8 mouse cellular contexts compared by ENCODE assay signal in genomic region chr1:131153018-131153629, GRCm38 (mm10). TPM values are rescaled to one million over a fixed set of nuclear protein-coding genes. Genes with fewer than 3 reads are reported as not detected.
DNase-seq lines count a peak whose midpoint lies in the region; ATAC-seq and TF ChIP-seq lines count a peak whose summit lies in the region.

Gene Eif2d, plus strand, starts transcription at chr1:131153181.

- peak within 1 kb of the TSS; percentile 97 for H3K4me3 ChIP-seq in E14TG2a.4 (replicated peaks; ENCODE audit: low read length)
- peak within 1 kb of the TSS; percentile 72 for H3K4me3 ChIP-seq in forebrain, embryonic 13.5 days
- peak within 1 kb of the TSS; percentile 87 for H3K4me3 ChIP-seq in liver, postnatal 0 days (ENCODE audit: low read depth, low read length)
- peak within 1 kb of the TSS; percentile 86 for H3K4me3 ChIP-seq in neural tube, embryonic 15.5 days (replicated peaks)

- H3K27ac ChIP-seq in forebrain, embryonic 13.5 days: peak within 1 kb of the TSS; percentile 12; the same call in 1 of the 2 replicates
- H3K27ac ChIP-seq in liver, postnatal 0 days (ENCODE audit: low read depth): peak within 1 kb of the TSS; percentile 67
- peak within 1 kb of the TSS; percentile 71 for H3K27ac ChIP-seq in neural tube, embryonic 15.5 days (replicated peaks)

- peak; percentile 99 for ATAC-seq in cerebellum, adult (ENCODE audit: insufficient number of reproducible peaks, low FRiP score, low TSS enrichment)
- peak; percentile 99 for ATAC-seq in forebrain, embryonic 13.5 days
- peak; percentile 99 for ATAC-seq in liver, postnatal 0 days
- peak; percentile 98 for ATAC-seq in neural tube, embryonic 15.5 days (ENCODE audit: low FRiP score)

- intact Hi-C loops in heart, postnatal 10 days (cut with DNase I): no loop called here

- DNase-seq in heart, postnatal 10 days: peak; percentile 90
- DNase-seq in large intestine, adult 2 months (ENCODE audit: low read depth, low spot score): peak; percentile 59
- peak; percentile 92 for DNase-seq in liver, postnatal 0 days
- peak; percentile 88 for DNase-seq in testis, postnatal 14 days (ENCODE audit: low spot score)

- peaks cover 73% of the 10 kb centered on the region for H3K4me1 ChIP-seq in E14TG2a.4 (replicated peaks; ENCODE audit: low read depth, low read length)
- H3K4me1 ChIP-seq in forebrain, embryonic 13.5 days: peaks cover 12% of the 10 kb centered on the region
- peaks cover 10% of the 10 kb centered on the region for H3K4me1 ChIP-seq in liver, postnatal 0 days (ENCODE audit: insufficient read depth)
- peaks cover 17% of the 10 kb centered on the region for H3K4me1 ChIP-seq in neural tube, embryonic 15.5 days

- peak within 1 kb of the TSS; percentile 90 for H3K4me2 ChIP-seq in forebrain, embryonic 13.5 days
- H3K4me2 ChIP-seq in liver, postnatal 0 days (ENCODE audit: low read depth, low read length): peak within 1 kb of the TSS; percentile 92
- peak within 1 kb of the TSS; percentile 87 for H3K4me2 ChIP-seq in neural tube, embryonic 15.5 days

- TF ChIP-seq EP300 in liver, postnatal 0 days (IDR thresholded peaks at IDR 0.05; ENCODE audit: low read depth): 0 out of 2 replicates have a peak, but pooled peaks have one; percentile 49

- peak within 1 kb of the TSS; percentile 77 for H3K9ac ChIP-seq in forebrain, embryonic 13.5 days
- H3K9ac ChIP-seq in liver, postnatal 0 days (replicated peaks): peak within 1 kb of the TSS; percentile 84
- peak within 1 kb of the TSS; percentile 84 for H3K9ac ChIP-seq in neural tube, embryonic 15.5 days (replicated peaks)

- H3K27me3 ChIP-seq in E14TG2a.4 (ENCODE audit: insufficient read depth, low read length): no peaks in the 10 kb centered on the region
- peaks cover 2% of the 10 kb centered on the region; the same call in 1 of the 2 replicates for H3K27me3 ChIP-seq in forebrain, embryonic 13.5 days
- H3K27me3 ChIP-seq in liver, postnatal 0 days (ENCODE audit: insufficient read depth, low read length): no peaks in the 10 kb centered on the region
- H3K27me3 ChIP-seq in neural tube, embryonic 15.5 days (replicated peaks): no peaks in the 10 kb centered on the region

- under 1% methylated on average over 27 of the region's 27 CpGs for WGBS in forebrain, embryonic 13.5 days
- under 1% methylated on average over 27 of the region's 27 CpGs for WGBS in large intestine, adult 2 months
- under 1% methylated on average over 27 of the region's 27 CpGs for WGBS in liver, postnatal 0 days (ENCODE audit: insufficient replicate concordance)
- WGBS in neural tube, embryonic 15.5 days: under 1% methylated on average over 27 of the region's 27 CpGs

- no peaks in the 10 kb centered on the region for H3K9me3 ChIP-seq in E14TG2a.4 (ENCODE audit: low read length)
- no peaks in the 10 kb centered on the region for H3K9me3 ChIP-seq in forebrain, embryonic 13.5 days (replicated peaks)
- no peaks in the 10 kb centered on the region for H3K9me3 ChIP-seq in liver, postnatal 0 days (ENCODE audit: low read length)
- H3K9me3 ChIP-seq in neural tube, embryonic 15.5 days (replicated peaks): no peaks in the 10 kb centered on the region

- H3K36me3 ChIP-seq in E14TG2a.4 (ENCODE audit: insufficient read depth, low read length): peaks cover 20% of the 10 kb centered on the region
- H3K36me3 ChIP-seq in forebrain, embryonic 13.5 days (ENCODE audit: poor library complexity, severe bottlenecking): peaks cover 3% of the 10 kb centered on the region
- peaks cover 3% of the 10 kb centered on the region; the same call in 1 of the 2 replicates for H3K36me3 ChIP-seq in liver, postnatal 0 days (replicated peaks; ENCODE audit: insufficient read depth, low read length)
- peaks cover 3% of the 10 kb centered on the region; the same call in 1 of the 2 replicates for H3K36me3 ChIP-seq in neural tube, embryonic 15.5 days

- no peak for TF ChIP-seq CTCF in E14TG2a.4 (conservative IDR thresholded peaks at IDR 0.05; ENCODE audit: low read length)
- TF ChIP-seq CTCF in liver, postnatal 0 days (IDR thresholded peaks at IDR 0.05; ENCODE audit: low read depth): no peak

RNA-seq across cellular contexts. Expression of gene Eif2d, which starts in this region (rescaled TPM):
- 55.0 and 60.6 TPM in 2 replicates for polyA plus RNA-seq in forebrain, embryonic 13.5 days (2015; fragmentation: Nextera tagmentation; extraction: Ambion mirVana)
- total RNA-seq in heart, postnatal 10 days (2021): 10 to 100 TPM; 36.3 to 36.7 TPM
- polyA plus RNA-seq in large intestine, adult 2 months (2012; rRNA removed): 27.4 and 30.3 TPM in 2 replicates
- polyA plus RNA-seq in liver, postnatal 0 days (2015; fragmentation: Nextera tagmentation; extraction: Ambion mirVana): 18.2 and 19.0 TPM in 2 replicates
- polyA plus RNA-seq in neural tube, embryonic 15.5 days (2015; fragmentation: Nextera tagmentation; extraction: Ambion mirVana): 51.5 and 53.7 TPM in 2 replicates

Comparison
In these comparisons a context has a peak if more than half of its experiments do, and no peak if none do; other contexts are left out.
1. Peak in every context shown above with its lines: DNase-seq, ATAC-seq, H3K4me3 ChIP-seq and H3K27ac ChIP-seq.
2. H3K27ac ChIP-seq: peak in every context shown above with its lines; median percentile 71 in neural tube, embryonic 15.5 days; 67 in liver, postnatal 0 days; 12 in forebrain, embryonic 13.5 days.